Mouse (Mus musculus) liver (tissue): ENCODE data around the gene Zfp553.

Experiments
- DNase-seq: peaks from one replicate; pipeline ENCODE4 v3.0.0-alpha.2; 2020; ENCODE audit warnings: mixed read lengths

Zfp553 gene

DNA sequence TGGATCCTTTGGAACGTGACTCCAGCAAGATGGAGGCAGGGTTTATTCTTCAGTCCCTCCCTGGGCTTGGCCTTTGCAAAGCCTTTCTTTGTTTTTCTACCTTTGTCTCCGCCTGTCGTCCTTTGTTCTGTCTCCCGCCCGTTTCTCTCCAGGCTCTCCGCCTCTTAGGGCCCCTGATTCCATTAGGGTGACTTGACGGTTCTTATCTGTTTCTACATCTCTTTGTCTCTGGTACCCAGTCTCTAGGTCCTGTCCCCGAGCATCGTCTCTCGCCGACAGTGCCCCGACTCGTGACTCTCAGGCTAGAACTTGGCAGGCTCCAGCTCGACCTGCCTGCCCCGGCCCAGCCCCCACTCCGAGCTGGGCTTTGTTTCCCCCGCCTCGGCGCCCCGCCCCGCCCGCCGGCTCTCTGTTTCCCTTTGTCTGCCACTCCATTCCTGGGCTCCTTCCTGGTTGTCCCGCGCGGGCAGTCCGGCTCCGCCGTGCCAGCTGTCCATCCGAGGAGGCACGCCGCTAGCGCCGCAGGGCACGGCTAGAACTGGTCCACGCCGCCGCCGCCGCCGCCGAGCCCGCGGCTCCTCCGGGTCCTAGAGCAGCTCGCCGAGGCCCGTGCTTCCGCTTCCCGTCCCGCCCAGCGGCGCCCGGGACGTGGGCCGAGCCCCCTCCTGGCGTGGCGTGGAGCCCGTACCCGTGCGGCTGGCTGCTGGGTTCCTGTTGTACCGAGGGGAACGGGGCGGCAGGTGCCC lies at the start of gene Zfp553, which contains the start of gene Sept1:
Gene Zfp553 (plus strand): TSS at position 440 of the 746 bp plus-strand sequence.
Gene Sept1 (minus strand): TSS at position 509 of the 746 bp plus-strand sequence.
- peak; percentile 85 for DNase-seq

DNA sequence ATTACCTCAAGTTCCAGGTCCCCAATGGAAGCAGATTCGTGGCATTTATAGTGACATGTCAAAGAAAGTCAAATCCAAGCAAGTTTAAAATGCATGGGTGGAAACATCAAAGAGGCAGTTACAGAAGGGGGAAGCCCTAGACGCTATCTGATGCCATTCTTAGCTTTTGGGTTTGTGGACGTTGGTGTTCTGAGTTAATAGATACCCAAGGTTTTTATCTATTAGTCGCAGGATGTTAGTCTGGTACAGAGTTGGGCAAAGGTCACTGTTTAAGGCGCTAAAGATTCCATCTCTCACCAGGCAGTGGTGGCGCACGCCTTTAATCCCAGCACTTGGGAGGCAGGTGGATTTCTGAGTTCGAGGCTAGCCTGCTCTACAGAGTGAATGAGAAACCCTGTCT lies 49.5 kb upstream of the Zfp553 start:
- peak; percentile 35 for DNase-seq

DNA sequence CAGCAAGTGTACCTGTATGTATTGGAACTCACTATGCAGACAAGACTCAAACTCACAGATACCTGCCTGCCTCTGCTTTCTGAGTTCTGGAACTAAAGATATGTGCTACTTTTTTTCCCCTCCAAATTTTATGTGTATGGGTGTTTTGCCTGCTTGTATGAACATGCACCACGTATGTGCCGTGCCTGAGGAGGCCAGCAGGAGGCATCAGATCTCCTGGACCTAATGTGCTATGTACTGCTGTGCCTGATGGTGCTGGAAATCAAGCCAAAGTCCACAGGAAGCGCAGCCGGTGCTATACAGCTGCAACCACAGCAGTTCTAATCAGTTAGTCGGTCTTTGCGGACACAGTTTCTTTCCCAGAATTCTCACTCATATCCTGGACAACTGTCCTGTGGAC lies 49.0 kb upstream of the Zfp553 start:
- peak; percentile 71 for DNase-seq

DNA sequence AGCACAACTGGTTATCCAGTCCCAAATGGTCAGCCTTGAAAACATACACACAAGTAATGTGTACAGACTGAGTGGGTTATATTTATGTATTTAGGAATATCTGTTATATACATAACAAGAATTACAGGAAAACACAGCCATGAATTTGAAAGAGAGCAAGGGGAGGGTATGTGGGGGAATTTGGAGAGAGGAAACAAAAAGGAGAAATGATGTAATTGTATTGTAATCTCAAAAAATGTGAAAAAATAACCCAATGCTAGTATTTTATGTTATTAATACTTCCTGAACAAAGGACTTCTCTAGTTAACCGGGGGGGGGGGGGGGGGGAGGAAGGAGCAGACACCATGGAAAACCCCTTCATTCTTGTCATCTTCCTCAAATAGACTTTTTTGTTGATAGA lies 48.1 kb upstream of the Zfp553 start:
- DNase-seq, result no peak

- DNase-seq, result no peak
Measured at GRCm38 (mm10) chr7:127185601-127186000, 47.3 kb upstream of the Zfp553 start.

- no peak for DNase-seq
Measured at GRCm38 (mm10) chr7:127187351-127187750, 45.5 kb upstream of the Zfp553 start.

GRCm38 (mm10) chr7:127188305-127189276 lies 44.3 kb upstream of the Zfp553 start:
- DNase-seq, result no peak

GRCm38 (mm10) chr7:127190672-127191071 lies 42.2 kb upstream of the Zfp553 start:
- no peak for DNase-seq

GRCm38 (mm10) chr7:127192989-127193388 lies 39.9 kb upstream of the Zfp553 start:
- DNase-seq, result no peak

DNA sequence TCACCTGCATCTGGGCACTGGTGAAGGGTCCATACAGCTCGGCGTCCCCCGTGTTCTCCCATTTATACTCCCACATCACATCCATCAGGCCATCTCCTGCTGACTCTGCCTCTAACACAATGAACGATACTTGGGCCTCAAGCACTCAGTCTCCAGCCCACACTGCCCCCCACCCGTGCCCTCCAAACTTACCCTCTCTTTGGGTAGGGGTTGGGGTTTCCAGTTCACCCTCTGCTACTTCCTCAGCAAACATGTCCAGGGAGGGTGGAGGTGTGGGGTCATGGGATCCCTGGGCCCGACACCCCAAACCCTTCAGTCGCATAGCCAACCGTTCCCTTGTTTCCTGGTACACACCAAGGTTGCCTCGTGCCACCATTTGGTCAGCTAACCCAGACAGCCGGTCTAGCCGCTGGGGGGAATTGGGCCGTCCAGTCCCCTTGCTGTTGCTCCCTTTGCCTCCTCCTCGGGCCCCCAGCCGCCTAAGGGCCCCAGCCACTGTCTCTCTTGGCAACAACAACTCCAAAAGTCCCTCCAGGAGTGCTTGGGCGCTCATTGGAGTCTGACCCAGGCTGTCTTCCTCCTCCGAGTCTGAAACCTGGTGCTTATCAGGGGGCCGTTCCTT lies 38.7 kb upstream of the Zfp553 start:
- no peak for DNase-seq

DNA sequence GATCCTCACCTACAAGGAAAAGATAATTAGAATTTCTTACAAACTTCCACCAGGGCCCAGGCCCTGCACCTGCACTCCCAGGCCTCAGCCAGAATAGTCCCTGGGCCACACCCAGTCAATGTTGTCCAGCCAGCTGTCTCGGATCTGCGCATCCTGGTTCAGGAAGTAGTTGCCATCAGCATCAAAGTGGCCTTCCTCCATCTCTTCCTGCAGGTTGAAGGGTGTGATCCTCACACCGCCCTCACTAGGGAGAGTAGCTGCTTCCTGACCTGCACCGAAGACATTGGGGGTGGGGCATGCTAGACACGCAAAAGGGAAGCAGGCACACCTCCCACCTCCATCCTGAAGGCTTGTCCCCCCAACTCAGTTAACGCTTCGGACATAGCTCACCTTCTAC lies 38.2 kb upstream of the Zfp553 start:
- no peak for DNase-seq

DNA sequence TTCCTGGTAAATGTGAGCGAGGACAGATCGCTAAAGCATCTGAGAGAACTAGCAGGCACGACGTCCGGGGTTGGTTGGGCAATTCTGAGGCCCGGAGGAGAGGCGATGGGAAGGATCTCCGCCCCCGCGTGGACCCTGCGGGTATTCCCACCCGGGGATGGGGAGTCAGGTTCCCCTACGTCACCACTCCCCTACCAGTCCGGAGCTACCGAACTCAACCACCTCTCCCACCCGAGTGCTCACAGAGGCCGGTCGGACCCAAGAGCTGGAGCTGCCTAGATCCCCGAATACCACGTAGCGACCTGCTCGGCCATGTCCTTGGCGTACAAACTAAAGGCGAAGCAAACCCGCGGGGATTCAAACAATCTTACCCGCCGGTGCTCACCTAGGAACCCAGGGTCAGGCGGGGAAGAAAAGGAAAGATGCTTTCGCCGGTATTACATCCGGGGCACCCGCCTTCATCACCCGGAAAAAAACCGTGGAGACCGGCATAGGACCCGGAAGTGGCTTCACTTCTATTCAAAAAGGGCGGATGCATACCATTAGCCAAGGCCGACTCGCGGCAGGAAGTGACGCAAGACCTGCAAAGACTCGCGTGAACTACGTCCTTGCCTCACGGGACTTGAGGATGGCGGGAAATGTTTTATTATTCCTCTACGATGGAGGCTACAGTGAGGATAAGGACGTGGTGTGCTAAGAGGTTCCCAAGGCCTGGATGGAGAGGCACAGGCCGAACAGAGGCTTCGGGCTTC lies 37.1 kb upstream of the Zfp553 start, which contains the start of gene Cd2bp2:
Gene Cd2bp2 (minus strand): TSS at position 507 of the 752 bp plus-strand sequence.
- DNase-seq, result peak; percentile 94

- DNase-seq, result no peak
Measured at GRCm38 (mm10) chr7:127196484-127196883, 36.4 kb upstream of the Zfp553 start.

GRCm38 (mm10) chr7:127206606-127207005 lies 26.3 kb upstream of the Zfp553 start:
- DNase-seq, result no peak

- DNase-seq, result peak; percentile 55
Measured at GRCm38 (mm10) chr7:127207374-127208294, 25.2 kb upstream of the Zfp553 start.

- DNase-seq, result no peak
Measured at GRCm38 (mm10) chr7:127208295-127208552, 24.6 kb upstream of the Zfp553 start, which contains the start of gene Tbc1d10b. Gene Tbc1d10b, minus strand, starts transcription at chr7:127208468.

DNA sequence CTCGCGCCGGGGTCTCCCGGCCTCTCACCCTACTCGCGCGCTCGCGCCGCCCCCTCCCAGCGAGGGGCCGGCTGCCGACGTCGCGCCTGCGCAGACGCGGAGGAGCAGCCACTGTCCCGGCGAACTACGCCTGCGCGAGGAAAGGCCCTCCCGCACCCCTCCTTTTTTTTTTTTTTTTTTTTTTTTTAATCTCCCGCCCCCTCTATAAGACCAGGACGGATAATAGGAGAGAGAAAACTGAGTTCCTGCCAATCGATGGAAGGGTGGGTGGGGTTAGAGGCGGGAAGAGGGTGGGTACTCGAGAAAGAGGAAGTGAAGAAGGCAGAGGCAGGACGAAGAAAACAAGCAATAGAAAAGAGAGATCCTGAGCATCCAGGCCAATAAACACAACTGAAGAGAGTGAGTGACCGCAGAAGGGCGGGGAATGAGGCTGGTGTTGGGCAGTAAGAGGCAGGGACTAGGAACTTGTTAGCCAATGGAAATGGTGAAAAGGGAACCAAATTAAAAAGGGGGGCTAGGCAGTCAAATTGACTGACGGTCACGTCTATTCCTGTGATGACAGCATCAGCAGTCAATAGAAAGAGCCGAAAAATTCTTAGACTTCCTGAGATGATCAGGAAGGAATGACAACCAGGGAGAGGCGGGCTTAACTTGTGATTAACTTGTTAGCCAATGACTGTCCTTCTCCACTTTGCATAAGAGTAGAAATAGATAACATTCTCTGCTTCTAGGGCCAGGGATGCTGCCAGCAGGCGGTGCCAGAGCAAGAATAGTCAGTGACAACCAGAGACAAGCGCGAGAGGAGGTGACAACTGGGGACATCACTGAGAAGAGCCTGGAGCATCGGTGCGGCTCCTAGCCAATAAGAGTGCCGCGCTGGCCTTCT lies 24.1 kb upstream of the Zfp553 start, which contains the start of gene Mylpf:
Gene Mylpf (plus strand): TSS at position 338 of the 886 bp plus-strand sequence.
- DNase-seq, result peak; percentile 93

GRCm38 (mm10) chr7:127209851-127210250 lies 23.0 kb upstream of the Zfp553 start:
- DNase-seq, result no peak

GRCm38 (mm10) chr7:127210266-127210665 lies 22.6 kb upstream of the Zfp553 start:
- DNase-seq, result no peak
